Mouse (Mus musculus): Measurements from ENCODE around the gene Col25a1.

GRCm38 (mm10) chr3:130497036-130497435 is 365.7 kb downstream of the Col25a1 start:
- TF ChIP-seq POLR2A (IDR thresholded peaks at IDR 0.05; ENCODE audit: insufficient read length, low read depth) (no peak), CEBPB (IDR thresholded peaks at IDR 0.05; ENCODE audit: insufficient read depth, poor library complexity, severe bottlenecking) (no peak), MAX (IDR thresholded peaks at IDR 0.05; ENCODE audit: low read depth) (no peak), POLR2AphosphoS2 (IDR thresholded peaks at IDR 0.05; ENCODE audit: insufficient read length, low read depth) (no peak)
